Mouse (Mus musculus): Measurements from ENCODE around the gene Rap1gap2.

Rap1gap2 gene

GRCm38 (mm10) chr11:74572459-74573061 is 38.2 kb downstream of the Rap1gap2 start:
- DNase-seq, result no peak

- DNase-seq, result no peak
Measured at GRCm38 (mm10) chr11:74569735-74570134, 41.0 kb downstream of the Rap1gap2 start.

- DNase-seq, result peak; percentile 63 to 74
Measured at GRCm38 (mm10) chr11:74568463-74568862, 42.3 kb downstream of the Rap1gap2 start.

GRCm38 (mm10) chr11:74568004-74568403 is 42.7 kb downstream of the Rap1gap2 start:
- no peak for DNase-seq

GRCm38 (mm10) chr11:74566326-74566874 is 44.3 kb downstream of the Rap1gap2 start:
- DNase-seq, result no peak

DNA sequence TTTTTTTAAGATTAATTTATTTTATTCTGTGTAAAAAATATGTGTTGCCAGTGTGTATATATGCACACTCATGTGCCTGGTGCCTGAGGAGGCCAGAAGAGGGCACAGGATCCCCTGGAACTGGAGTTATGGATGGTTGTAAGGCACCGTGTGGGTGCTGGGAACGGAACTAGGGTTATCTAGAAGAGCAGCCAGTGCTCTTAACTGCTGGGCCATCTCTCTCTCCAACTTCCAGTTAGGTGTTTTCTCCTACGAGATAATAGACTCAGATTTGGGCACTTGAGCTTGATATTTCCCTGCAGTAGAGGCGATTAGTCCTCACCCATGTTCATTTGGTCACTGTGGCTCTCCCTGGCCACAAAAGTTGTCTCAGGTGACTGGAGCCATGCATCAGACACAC is 49.3 kb downstream of the Rap1gap2 start:
- DNase-seq, result no peak

GRCm38 (mm10) chr11:74560600-74561227 is 50.0 kb downstream of the Rap1gap2 start:
- DNase-seq, result no peak

- no peak for DNase-seq
Measured at GRCm38 (mm10) chr11:74559793-74560433, 50.8 kb downstream of the Rap1gap2 start.

- no peak for DNase-seq
Measured at GRCm38 (mm10) chr11:74558933-74559332, 51.8 kb downstream of the Rap1gap2 start.

DNA sequence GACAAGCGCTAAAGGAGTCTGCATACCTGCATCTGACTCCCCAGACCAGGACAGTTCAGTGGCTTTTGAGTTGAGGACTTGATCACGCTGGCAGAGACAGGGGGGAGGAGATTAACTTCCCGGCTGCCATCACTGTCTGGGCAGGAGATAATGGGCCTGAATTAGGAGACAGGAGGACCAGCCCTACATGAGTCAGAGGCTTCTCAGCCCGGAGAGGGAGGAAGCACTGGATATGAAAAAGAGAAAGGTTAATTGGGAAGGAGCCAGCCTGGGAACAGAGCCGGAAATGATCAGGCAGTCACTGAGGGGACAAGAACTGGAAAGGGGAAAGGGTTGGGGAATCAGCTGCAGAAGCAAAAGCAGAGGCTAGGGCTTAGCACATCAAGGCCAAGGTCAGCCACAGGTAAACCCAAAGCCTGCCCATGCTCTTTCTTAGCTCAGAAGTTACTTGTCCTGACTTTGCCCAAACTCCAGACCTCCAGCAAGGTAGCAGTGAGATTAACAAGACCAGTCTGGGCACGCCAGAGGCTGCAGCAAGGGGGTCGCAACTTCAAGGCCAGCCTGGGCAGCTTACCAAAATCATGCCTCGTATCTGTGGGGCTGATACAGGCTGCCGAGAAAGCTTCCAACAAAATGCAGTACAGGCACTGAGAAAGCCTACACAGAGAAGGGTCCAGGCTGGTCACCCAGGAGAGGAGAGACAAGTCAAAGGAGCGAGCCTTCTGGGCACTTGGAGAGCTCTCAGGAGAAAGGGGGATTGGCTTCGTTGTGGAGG is 53.1 kb downstream of the Rap1gap2 start:
- peak in 1 of 2 experiments; percentile 6 for DNase-seq

DNA sequence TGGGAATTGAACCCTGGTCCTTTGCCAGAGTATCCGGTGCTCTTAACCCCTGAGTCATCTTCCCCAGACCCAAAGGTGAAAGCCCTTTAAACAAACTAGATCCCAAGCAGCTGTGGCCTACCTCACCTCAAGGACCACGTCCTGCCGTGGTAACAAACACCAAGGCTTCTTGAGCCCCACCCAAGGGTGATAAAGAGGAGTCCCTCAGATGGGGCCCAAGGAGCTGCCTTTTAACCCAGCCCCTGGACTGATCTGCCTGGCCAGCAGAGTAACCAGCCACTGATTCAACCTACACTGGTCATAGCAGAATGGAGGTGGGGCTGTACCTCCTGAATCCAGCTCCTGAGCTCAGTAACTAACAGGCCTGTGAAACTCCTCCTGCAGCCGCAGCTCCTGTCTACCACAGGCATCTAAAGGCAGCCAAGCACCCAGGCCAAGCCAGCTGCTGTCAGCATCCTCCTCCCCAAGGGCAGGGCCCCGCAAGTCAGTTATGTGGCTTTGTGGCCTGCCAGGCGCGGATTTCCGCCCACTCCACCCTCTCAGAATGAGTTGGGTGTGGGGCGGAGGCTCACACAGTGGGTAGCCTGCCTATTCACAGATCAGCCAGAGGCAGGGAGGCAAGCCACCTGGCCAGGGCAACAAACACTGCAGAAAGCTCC is 54.9 kb downstream of the Rap1gap2 start:
- peak; percentile 52 to 55 for DNase-seq

DNA sequence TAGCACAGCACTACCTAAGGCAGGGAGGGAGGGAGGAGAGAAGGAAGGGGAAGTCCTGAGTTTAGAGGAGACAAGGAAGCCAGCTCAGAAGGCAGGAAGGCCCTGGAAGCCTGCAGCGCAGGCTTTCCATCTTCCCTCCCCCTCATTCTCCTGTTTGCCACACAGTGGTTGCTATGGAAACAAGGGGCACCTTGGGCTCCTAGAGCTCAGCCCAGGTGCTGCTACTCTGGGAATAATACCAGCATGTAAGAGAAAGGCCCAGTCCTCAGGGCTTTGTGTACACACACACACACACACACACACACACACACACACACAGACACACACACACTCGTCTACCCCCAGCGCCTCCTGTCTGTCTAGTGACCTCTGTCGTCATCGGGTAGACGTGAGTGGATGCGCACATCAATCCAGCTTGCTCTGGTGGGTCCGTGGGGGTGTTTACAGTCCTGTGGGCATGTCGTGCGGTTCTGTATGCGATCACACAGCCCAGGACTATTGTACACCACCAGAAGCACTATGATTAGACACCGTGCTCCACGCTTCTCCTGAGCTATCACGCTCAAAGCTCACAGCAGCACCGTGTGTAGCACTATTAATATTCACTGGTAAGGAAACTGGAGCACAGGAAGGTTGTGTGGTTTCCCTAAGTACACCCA is 55.9 kb downstream of the Rap1gap2 start:
- DNase-seq, result peak in 1 of 2 experiments; percentile 28

DNA sequence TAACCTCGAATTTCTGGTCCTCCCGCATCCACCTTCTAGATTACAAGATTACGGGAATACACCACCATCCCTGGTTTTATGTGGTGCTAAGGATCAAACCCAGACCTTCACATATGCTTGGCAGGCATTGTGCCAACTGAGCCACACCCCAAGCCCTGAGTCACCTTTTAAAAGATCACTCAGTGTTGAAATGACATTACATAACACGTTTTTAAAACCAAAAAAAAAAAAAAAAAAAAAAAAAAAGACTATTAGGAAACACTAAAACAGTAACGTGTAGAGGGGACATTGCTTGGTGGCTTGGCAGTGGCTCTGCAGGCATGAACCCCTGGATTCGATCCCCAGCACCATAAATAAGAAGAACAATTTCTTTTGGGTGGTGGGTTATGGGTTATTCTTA is 59.1 kb downstream of the Rap1gap2 start:
- DNase-seq, result peak in 1 of 2 experiments; percentile 15

- peak in 1 of 2 experiments; percentile 31 for DNase-seq
Measured at GRCm38 (mm10) chr11:74550615-74551102, 60.1 kb downstream of the Rap1gap2 start.

- peak in 1 of 2 experiments; percentile 11 for DNase-seq
Measured at GRCm38 (mm10) chr11:74548781-74549382, 61.8 kb downstream of the Rap1gap2 start.

GRCm38 (mm10) chr11:74546933-74547694 is 63.6 kb downstream of the Rap1gap2 start:
- peak; percentile 51 to 53 for DNase-seq

- peak; percentile 53 to 78 for DNase-seq
Measured at GRCm38 (mm10) chr11:74546165-74546564, 64.5 kb downstream of the Rap1gap2 start.

DNA sequence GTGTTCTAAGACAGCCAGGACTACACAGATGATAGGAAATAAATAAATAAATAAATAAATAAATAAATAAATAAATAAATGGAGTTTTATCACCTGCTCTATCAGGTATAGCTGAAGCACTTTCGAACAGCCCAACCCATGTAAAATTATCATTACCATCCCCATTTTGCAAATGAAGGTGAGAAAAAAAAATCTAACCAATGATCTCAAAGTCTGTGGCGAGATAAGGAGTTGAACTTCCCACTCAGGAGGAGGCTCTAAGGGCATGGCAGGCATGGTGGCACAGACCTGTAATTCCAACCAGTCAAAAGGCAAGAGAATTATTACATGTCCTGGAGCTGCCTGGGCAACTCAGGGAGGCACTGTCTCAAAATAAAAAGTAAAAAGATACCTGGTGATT is 65.2 kb downstream of the Rap1gap2 start:
- DNase-seq, result no peak

- DNase-seq, result no peak
Measured at GRCm38 (mm10) chr11:74537352-74537751, 73.4 kb downstream of the Rap1gap2 start.

DNA sequence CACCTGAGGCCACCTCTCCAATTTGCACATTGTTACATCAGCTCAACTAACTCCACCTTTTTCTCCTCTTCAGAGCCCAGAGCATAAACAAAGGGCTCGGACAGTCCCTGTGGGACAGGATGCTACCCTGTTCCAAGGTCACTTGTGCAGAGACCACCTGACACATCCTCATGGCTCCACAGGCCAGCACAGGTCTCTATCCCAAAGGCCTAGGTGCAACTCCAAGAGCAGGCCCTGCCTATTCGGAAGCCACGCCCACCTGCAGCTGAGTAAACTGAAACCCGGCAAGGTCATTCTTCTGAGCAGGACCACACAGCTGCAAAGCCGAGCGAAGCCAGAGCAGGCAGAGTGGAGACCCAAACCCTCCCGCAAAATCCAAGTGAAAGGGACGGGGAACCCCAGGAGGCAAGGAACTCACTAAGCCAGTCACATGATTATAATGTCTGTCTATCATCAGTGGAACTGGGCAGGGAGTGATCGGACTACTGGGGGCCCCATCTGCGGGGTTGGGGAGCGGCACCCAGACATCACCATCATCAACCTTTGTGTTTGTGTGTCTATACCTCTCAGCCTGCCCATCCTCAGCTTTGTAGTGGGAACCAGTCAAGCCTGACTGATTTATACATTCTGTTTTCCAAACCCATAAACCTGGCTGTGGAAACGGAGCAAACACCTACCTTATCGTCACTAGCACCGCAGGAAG is 74.4 kb downstream of the Rap1gap2 start:
- no peak for DNase-seq

Data from cerebellum, postnatal 25 days (tissue).